Mouse (Mus musculus): ENCODE data around the gene AC109138.7. TPM values are rescaled to one million over a fixed set of nuclear protein-coding genes. Genes with fewer than 3 reads are reported as not detected.
A peak's percentile ranks its signal among the peaks of the same experiment; 100 is the strongest.

AC109138.7 gene
- polyA plus RNA-seq, 1 experiment = not detected

- Histone ChIP-seq H3K27me3 (ENCODE audit: control insufficient read depth, insufficient read depth, insufficient read length) (no peaks in the 10 kb centered on the region), H3K36me3 (ENCODE audit: control insufficient read depth, insufficient read depth) (no peaks in the 10 kb centered on the region)
- TF ChIP-seq MYOG (IDR thresholded peaks at IDR 0.05; ENCODE audit: control insufficient read depth in 1 of 3, insufficient read depth in 1 of 3, insufficient read length in 2 of 3, low read depth in 2 of 3) (no peak), POLR2A (IDR thresholded peaks at IDR 0.05; ENCODE audit: insufficient read length, low read depth) (peak; percentile 74), MYOD1 (IDR thresholded peaks at IDR 0.05; ENCODE audit: control insufficient read depth in 1 of 3, insufficient read length in 2 of 3, low read depth in 2 of 3) (peak in 1 of 3 experiments; percentile 9), CEBPB (IDR thresholded peaks at IDR 0.05; ENCODE audit: insufficient read depth, poor library complexity, severe bottlenecking) (no peak), POLR2AphosphoS2 (IDR thresholded peaks at IDR 0.05; ENCODE audit: insufficient read length, low read depth) (peak; percentile 90), E2F4 (IDR thresholded peaks at IDR 0.05; ENCODE audit: insufficient read depth) (no peak)
Observed at GRCm38 (mm10) chr19:4232186-4232572, 18.0 kb downstream of the AC109138.7 start.

GRCm38 (mm10) chr19:4232651-4233050 lies 18.5 kb downstream of the AC109138.7 start:
- Histone ChIP-seq H3K27me3 (ENCODE audit: control insufficient read depth, insufficient read depth, insufficient read length) (no peaks in the 10 kb centered on the region), H3K4me2 (ENCODE audit: low read depth) (peak overlapping the region; percentile 98), H3K79me2 (ENCODE audit: control insufficient read depth, insufficient read depth) (peaks cover 8% of the 10 kb centered on the region), H3ac (ENCODE audit: control insufficient read depth, insufficient read length) (no peak overlapping the region), H3K36me3 (ENCODE audit: control insufficient read depth, insufficient read depth) (no peaks in the 10 kb centered on the region), H3K4me3 (peak overlapping the region; percentile 29)
- TF ChIP-seq MAX (IDR thresholded peaks at IDR 0.05; ENCODE audit: low read depth) (no peak), POLR2A (IDR thresholded peaks at IDR 0.05; ENCODE audit: insufficient read length, low read depth) (no peak), SRF (IDR thresholded peaks at IDR 0.05; ENCODE audit: control insufficient read depth, insufficient read length, low read depth) (no peak), REST (IDR thresholded peaks at IDR 0.05; ENCODE audit: insufficient read depth, insufficient read length) (no peak), USF1 (IDR thresholded peaks at IDR 0.05; ENCODE audit: low read depth) (no peak), MYOG (IDR thresholded peaks at IDR 0.05; ENCODE audit: control insufficient read depth in 1 of 3, insufficient read depth in 1 of 3, insufficient read length in 2 of 3, low read depth in 2 of 3) (no peak), POLR2AphosphoS2 (IDR thresholded peaks at IDR 0.05; ENCODE audit: insufficient read length, low read depth) (no peak), TCF12 (IDR thresholded peaks at IDR 0.05; ENCODE audit: insufficient read depth, poor library complexity, severe bottlenecking) (no peak), CEBPB (IDR thresholded peaks at IDR 0.05; ENCODE audit: insufficient read depth, poor library complexity, severe bottlenecking) (no peak)

More at GRCm38 (mm10) chr19:4232186-4232572, 18.0 kb downstream of the AC109138.7 start:
- peaks cover 8% of the 10 kb centered on the region for H3K79me2 ChIP-seq (ENCODE audit: control insufficient read depth, insufficient read depth)
- peak overlapping the region; percentile 6 for H3ac ChIP-seq (ENCODE audit: control insufficient read depth, insufficient read length)
- H3K4me2 ChIP-seq (ENCODE audit: low read depth) = peak overlapping the region; percentile 98
- peak overlapping the region; percentile 29 for H3K4me3 ChIP-seq

GRCm38 (mm10) chr19:4234548-4234947 lies 20.4 kb downstream of the AC109138.7 start:
- Histone ChIP-seq H3ac (ENCODE audit: control insufficient read depth, insufficient read length) (no peak overlapping the region), H3K36me3 (ENCODE audit: control insufficient read depth, insufficient read depth) (no peaks in the 10 kb centered on the region), H3K4me3 (no peak overlapping the region), H3K79me2 (ENCODE audit: control insufficient read depth, insufficient read depth) (peaks cover 8% of the 10 kb centered on the region), H3K27me3 (ENCODE audit: control insufficient read depth, insufficient read depth, insufficient read length) (no peaks in the 10 kb centered on the region), H3K4me2 (ENCODE audit: low read depth) (no peak overlapping the region)
- no peak for TF ChIP-seq TCF3 (IDR thresholded peaks at IDR 0.05; ENCODE audit: insufficient read length, low read depth)
- no peak for TF ChIP-seq USF1 (IDR thresholded peaks at IDR 0.05; ENCODE audit: low read depth)
- no peak for TF ChIP-seq REST (IDR thresholded peaks at IDR 0.05; ENCODE audit: insufficient read depth, insufficient read length)
- TF ChIP-seq SRF (IDR thresholded peaks at IDR 0.05; ENCODE audit: control insufficient read depth, insufficient read length, low read depth) = no peak
- no peak for TF ChIP-seq MAX (IDR thresholded peaks at IDR 0.05; ENCODE audit: low read depth)
- TF ChIP-seq E2F4 (IDR thresholded peaks at IDR 0.05; ENCODE audit: insufficient read depth) = no peak
- TF ChIP-seq POLR2AphosphoS2 (IDR thresholded peaks at IDR 0.05; ENCODE audit: insufficient read length, low read depth) = peak; percentile 5
- TF ChIP-seq CEBPB (IDR thresholded peaks at IDR 0.05; ENCODE audit: insufficient read depth, poor library complexity, severe bottlenecking) = no peak
- peak in 1 of 3 experiments; percentile 62 for TF ChIP-seq MYOG (IDR thresholded peaks at IDR 0.05; ENCODE audit: control insufficient read depth in 1 of 3, insufficient read depth in 1 of 3, insufficient read length in 2 of 3, low read depth in 2 of 3)
- TF ChIP-seq POLR2A (IDR thresholded peaks at IDR 0.05; ENCODE audit: insufficient read length, low read depth) = no peak
- peak in 2 of 3 experiments; percentile 38 to 77 for TF ChIP-seq MYOD1 (IDR thresholded peaks at IDR 0.05; ENCODE audit: control insufficient read depth in 1 of 3, insufficient read length in 2 of 3, low read depth in 2 of 3)
- peak; percentile 44 for TF ChIP-seq TCF12 (IDR thresholded peaks at IDR 0.05; ENCODE audit: insufficient read depth, poor library complexity, severe bottlenecking)

GRCm38 (mm10) chr19:4240247-4240668 lies 26.1 kb downstream of the AC109138.7 start:
- H3ac ChIP-seq (ENCODE audit: control insufficient read depth, insufficient read length) = no peak overlapping the region
- no peaks in the 10 kb centered on the region for H3K27me3 ChIP-seq (ENCODE audit: control insufficient read depth, insufficient read depth, insufficient read length)
- H3K4me2 ChIP-seq (ENCODE audit: low read depth) = no peak overlapping the region
- H3K79me2 ChIP-seq (ENCODE audit: control insufficient read depth, insufficient read depth) = no peaks in the 10 kb centered on the region
- TF ChIP-seq USF1 (IDR thresholded peaks at IDR 0.05; ENCODE audit: low read depth) (no peak), CEBPB (IDR thresholded peaks at IDR 0.05; ENCODE audit: insufficient read depth, poor library complexity, severe bottlenecking) (no peak), MYOD1 (IDR thresholded peaks at IDR 0.05; ENCODE audit: control insufficient read depth in 1 of 3, insufficient read length in 2 of 3, low read depth in 2 of 3) (no peak), MAX (IDR thresholded peaks at IDR 0.05; ENCODE audit: low read depth) (no peak), SRF (IDR thresholded peaks at IDR 0.05; ENCODE audit: control insufficient read depth, insufficient read length, low read depth) (no peak), REST (IDR thresholded peaks at IDR 0.05; ENCODE audit: insufficient read depth, insufficient read length) (no peak), POLR2A (IDR thresholded peaks at IDR 0.05; ENCODE audit: insufficient read length, low read depth) (no peak), MYOG (IDR thresholded peaks at IDR 0.05; ENCODE audit: control insufficient read depth in 1 of 3, insufficient read depth in 1 of 3, insufficient read length in 2 of 3, low read depth in 2 of 3) (no peak), E2F4 (IDR thresholded peaks at IDR 0.05; ENCODE audit: insufficient read depth) (no peak), TCF3 (IDR thresholded peaks at IDR 0.05; ENCODE audit: insufficient read length, low read depth) (no peak), TCF12 (IDR thresholded peaks at IDR 0.05; ENCODE audit: insufficient read depth, poor library complexity, severe bottlenecking) (no peak), POLR2AphosphoS2 (IDR thresholded peaks at IDR 0.05; ENCODE audit: insufficient read length, low read depth) (no peak)
- no peaks in the 10 kb centered on the region for H3K36me3 ChIP-seq (ENCODE audit: control insufficient read depth, insufficient read depth)
- H3K4me3 ChIP-seq = no peak overlapping the region
